Mouse (Mus musculus) gastrocnemius, adult 18-20 months (tissue): ENCODE data around the gene Nap1l1. TPM values are rescaled to one million over a fixed set of nuclear protein-coding genes. Genes with fewer than 3 reads are reported as not detected.
"Not testable (repeated sequence)": the region's sequence is repeated elsewhere in the genome, so short reads cannot be mapped to it uniquely, and the experiment has no call there.

Experiments
- DNase-seq: peaks from one replicate; pipeline ENCODE4 v3.0.0; 2021; ENCODE audit warnings: low spot score
- total RNA-seq, 2 experiments: library from RNA; stranded (reverse); gene quantifications; 2 replicates each; pipeline ENCODE4 v1.2.3; 2021

Nap1l1 gene
- total RNA-seq, 2 experiments from 2014 or later: 63.4 to 69.3 TPM

DNA sequence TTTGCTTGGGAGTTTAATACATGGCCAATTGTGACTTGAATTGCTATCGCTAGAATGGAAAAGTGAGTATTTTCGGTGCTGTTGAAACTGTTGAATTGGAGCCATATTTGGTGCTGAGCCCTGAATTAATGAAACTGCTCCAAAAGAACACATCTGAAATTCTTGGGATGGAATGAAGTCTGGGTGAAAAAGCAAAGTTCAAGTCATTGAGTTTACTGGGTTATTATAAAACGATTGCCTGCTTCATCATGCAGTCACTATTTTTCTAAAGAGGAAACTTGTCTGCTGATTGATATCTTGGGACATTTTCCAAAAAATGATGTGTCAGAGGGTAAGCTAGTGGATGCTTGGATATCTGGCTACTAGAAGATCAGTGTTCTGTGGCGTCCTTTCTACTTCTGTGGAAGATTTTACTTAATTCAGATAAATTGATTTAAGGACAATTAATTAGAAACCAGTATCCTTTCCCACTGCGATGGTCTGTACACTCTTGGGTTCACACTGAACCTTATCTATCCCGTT is 4.0 kb downstream of the Nap1l1 start:
- DNase-seq: no peak

DNA sequence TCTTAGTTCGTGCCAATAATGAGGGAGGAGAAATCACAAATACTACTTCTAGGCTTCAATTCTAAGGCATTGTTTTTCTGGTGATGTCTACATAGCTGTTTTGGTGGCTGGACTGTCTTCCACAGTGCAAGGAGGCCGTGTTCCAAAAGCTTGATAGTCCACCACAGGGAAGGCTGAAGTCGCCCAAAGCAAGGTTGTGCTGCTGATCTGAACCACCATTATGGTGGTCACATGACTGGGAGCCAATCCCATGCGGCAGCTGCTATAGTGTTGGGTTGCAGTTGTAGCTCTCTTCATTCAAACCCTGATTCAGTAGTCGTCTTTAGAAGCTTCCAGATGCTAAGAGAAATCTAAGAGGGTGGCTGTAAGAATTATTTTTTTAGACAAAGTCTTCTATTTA is 6.6 kb downstream of the Nap1l1 start:
- no peak for DNase-seq

DNA sequence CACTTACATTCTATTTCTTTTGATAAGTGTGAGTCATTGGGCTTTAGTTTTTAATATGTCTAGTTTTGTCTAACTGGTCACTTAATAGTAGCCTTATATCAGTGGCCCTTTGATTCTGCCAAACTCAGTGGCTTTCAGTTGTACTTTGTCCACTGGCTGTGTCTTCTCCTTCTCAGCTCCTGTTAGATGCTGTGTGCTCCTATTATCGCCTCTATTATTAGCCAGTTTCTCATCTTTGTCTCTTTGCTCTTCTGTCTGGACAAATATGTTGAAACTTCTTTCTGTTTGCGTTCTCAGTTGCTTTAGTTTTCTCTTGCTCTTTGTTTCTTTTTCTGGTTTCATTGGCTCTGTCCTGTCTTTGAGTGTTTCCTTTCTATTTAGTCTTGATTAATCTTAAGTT is 9.6 kb downstream of the Nap1l1 start:
- no peak for DNase-seq

DNA sequence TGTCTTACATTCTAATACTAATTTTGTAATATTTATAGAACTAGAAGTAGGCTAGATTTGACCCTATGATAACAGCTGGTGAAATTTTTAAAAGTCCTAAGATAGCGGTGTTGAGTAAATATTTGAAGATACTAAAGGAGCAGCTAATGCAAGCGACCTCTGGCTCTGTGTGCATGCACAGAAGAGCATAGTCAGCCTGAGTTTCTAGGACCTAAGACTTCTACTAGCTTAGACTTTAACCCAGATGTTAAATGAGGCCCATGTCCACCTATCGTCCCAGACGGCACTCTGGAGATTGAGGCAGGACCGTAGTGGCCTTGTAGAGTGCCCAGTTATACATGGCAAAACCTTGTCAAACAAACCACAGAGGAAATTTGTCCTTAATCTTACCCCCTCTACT is 11.1 kb downstream of the Nap1l1 start:
- no peak for DNase-seq

DNA sequence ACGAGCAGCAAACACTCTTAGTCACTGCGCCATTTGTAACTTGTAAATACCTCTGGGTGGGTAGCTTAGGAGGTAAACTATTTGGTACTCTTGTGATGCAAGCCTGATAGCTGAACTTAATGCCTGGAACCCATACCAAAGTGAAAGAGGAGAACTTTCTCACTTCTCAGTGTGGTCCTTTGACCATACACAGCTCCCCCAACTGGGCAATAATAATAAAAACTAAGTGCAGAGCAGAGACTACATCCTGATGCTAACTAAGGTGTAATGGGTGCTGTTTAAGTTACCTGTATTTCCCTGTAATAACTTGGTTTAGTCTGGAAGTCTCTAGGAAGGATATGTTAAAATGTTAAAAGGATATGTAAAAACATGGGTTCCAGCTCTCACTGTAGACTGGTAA is 15.8 kb downstream of the Nap1l1 start:
- DNase-seq: no peak

DNA sequence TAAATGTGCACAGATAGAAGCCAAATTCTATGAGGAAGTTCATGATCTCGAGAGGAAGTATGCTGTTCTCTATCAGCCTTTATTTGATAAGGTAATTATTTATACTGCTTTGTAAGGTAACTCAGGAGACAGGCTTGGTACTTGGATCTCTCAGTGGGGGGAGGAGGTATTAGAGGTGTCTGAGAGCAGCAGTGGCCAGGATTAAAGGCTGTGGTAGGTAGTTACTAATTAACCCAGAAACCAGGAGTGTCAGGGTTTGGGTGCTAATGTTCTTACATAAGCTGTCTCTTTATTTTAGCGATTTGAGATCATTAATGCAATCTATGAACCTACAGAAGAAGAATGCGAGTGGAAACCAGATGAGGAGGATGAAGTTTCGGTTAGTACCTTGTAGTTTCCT is 17.1 kb downstream of the Nap1l1 start:
- not testable (repeated sequence) for DNase-seq

DNA sequence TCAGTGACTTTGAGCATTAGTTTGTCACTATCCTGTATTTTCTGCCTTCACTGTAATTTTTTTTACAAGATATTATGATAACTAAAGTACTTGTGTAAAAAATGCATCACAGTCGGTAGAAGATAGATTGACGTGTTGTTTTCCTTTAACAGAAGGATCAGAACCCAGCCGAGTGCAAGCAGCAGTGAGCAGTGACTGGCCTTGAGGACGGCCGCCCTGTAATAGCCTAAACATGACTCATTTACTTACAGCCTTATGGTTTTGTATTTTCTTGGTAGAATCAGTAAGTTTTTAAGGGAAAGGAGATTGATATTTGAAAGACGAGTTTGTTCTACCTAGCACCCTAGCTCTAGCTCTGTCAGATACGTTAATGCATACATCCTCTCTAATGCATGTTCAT is 22.9 kb downstream of the Nap1l1 start:
- DNase-seq: no peak

DNA sequence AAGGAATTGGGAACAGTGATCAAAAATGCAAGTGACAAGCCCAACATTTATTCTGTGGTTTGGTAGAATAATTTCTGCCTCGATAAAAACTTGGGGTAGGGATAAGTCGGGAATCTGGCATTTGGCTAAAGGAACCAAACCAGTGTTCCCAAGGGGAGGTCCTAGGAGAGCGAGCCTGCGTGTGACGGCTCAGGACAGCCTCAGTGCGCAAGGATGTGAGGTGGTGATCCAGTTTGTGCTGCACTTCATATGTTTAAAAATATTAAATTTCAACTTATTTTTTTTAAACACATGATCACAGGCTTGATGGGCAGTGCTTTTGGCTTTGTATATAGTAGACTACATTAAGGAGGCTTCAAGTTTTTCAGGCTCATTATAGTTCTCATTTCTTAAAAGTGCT is 26.9 kb downstream of the Nap1l1 start:
- DNase-seq: no peak

DNA sequence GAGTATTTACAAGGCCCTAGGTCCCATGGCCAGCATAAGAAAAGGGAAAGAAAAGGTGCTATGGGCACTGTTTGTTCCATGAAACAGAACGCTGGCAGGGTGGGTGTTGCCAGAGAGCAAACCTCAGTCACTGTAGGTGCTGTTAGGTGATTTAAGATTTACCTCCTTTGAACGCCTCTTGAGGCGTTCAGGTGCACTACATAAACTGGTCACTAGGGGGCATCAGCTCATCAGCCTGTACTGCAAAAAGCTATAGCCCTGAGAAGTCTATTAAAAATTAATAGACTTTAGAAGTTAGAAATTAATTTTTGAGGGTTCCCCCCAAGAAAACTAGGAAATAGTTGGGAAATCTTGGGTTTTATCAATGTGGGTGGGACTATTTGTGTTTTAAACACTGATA is 30.0 kb downstream of the Nap1l1 start:
- DNase-seq: peak; percentile 80

DNA sequence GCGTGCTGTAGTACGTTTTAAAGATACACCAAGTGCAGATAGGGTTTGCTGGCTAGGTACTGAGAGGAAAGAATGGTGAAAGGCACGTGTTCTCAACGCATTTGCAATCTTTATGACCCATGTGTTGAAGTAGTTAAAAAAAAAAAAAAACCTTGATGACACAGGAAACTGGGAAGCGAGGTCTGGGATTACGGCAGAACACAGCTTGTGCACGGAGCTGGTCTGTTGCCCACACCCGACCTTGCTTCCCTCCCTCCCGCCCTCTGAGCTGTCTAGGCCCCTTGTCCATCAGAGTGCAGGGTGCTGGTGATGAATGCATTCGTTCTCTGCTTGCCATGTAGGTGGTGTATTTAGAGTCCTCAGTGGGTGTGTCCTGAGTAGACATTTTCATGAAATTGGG is 30.7 kb downstream of the Nap1l1 start:
- DNase-seq: no peak

DNA sequence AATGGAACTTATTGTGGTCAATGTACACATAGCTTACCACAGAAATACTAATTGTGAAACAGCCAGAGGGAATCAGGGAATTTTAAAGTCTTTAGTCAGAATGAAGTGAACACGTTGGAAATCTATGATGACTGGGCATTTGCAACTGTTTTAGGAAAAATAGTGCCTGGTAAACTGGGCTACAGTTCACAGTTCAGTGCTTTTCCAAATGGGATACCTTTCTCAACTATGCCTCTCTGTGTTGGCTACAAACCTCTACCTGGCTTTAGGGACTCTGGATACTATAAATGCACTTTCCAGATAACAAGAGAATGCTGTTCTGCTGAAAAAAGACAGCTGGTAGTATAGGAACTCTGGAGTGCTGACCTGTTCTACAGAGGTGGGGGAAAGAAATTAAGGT is 31.6 kb downstream of the Nap1l1 start:
- no peak for DNase-seq

DNA sequence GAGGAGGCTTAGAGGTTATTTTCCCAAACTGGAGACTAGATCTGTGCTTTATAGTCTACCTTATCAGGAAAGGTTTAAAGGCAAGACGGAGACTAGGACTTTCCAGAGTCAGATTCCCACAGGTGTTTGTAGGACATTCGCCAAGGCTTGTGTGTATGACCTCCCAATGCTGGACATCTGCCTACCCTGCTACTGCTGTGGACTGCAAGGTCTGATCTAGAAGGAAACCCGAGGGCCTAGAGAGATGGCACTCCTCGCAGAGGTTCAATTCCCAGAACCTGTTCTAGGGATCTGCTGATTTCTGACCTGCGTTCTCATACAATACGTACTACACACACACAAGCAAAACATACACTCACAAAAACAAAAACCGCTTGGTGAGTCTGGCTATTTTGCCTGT is 32.4 kb downstream of the Nap1l1 start:
- no peak for DNase-seq

DNA sequence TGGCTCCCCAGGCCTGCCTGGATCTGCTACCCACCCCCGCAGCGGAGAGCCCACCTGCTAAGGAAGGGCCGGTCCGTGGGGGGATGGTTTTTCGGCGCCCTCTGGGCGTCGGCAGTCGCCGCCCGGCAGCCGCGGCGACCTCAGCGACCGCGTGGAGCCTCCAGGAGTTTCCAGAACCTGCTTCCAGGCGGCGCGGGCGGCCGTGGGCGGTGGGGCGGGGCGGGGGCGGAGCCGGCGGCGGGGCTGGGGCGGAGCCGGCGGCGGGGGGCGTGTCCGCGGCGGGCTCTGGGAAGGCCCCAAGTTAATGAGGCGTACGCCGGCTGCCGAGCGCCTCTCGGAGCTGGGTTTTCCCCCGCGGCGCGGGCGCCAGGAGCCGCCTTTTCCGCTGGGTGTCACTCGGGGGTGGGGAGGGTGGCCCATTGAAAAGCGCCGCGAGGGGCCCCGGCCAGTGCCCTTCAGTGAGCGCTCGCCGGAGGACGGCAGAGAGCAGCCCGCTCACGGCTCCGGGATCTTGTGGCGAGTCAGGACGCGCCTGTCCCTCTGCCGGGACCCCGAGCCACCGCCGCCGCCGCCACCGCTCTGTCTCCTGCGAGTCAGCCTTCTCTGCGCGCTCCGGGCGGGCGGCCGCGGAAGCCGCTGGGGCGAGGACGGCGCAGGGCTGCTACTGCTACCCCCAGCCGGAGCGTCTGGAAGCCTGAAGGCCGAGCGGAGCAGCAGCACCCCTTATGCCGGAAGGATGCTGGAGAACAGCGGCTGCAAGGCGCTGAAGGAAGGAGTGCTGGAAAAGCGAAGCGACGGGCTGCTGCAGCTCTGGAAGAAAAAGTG is 33.3 kb downstream of the Nap1l1 start, which contains the start of gene Phlda1:
Gene Phlda1 (plus strand): TSS at position 186 of the 825 bp plus-strand sequence.
- DNase-seq: peak; percentile 94

DNA sequence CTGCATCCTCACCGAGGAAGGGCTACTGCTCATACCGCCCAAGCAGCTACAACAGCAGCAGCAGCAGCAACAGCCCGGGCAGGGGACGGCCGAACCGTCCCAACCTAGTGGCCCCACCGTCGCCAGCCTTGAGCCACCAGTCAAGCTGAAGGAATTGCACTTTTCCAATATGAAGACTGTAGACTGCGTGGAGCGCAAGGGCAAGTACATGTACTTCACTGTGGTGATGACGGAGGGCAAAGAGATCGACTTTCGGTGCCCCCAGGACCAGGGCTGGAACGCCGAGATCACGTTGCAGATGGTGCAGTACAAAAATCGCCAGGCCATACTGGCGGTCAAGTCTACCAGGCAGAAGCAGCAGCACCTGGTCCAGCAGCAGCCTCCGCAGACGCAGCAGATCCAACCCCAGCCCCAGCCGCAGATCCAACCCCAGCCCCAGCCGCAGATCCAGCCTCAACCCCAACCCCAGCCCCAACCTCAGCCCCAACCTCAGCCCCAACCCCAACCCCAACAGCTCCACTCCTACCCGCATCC is 34.0 kb downstream of the Nap1l1 start:
- peak; percentile 44 for DNase-seq

DNA sequence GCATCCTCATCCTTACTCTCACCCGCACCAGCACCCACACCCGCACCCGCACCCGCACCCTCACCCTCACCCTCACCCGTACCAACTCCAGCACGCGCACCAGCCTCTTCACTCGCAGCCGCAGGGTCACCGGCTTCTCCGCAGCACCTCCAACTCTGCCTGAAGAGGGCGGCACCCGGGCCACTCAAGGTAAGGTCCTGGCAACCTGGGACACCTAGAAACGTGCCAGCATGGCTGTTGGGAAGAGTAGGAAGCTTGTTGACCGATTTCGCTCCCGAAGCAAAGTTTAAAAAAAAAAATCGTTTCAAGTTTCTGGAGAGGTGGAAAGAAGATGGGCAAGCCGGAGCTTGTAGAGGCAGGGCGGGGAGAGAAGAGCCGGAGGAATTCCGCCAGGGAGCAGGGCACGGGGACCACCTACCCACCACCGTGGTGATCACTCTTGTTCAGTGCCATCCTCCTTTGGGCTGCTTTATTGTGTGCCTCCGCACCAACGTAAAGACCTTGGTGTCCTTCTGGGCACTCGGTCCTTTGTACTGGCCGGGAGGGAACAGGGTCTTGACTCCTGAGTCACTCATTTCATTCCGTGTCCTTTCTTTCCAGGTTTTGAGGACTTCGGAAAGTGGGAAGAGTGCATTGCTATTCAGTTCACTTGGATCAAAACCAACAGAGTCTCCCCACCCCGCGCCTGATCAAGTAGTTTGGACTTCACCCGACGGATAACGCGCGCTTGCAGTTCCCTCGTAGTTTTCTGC is 34.6 kb downstream of the Nap1l1 start:
- DNase-seq: peak; percentile 58

DNA sequence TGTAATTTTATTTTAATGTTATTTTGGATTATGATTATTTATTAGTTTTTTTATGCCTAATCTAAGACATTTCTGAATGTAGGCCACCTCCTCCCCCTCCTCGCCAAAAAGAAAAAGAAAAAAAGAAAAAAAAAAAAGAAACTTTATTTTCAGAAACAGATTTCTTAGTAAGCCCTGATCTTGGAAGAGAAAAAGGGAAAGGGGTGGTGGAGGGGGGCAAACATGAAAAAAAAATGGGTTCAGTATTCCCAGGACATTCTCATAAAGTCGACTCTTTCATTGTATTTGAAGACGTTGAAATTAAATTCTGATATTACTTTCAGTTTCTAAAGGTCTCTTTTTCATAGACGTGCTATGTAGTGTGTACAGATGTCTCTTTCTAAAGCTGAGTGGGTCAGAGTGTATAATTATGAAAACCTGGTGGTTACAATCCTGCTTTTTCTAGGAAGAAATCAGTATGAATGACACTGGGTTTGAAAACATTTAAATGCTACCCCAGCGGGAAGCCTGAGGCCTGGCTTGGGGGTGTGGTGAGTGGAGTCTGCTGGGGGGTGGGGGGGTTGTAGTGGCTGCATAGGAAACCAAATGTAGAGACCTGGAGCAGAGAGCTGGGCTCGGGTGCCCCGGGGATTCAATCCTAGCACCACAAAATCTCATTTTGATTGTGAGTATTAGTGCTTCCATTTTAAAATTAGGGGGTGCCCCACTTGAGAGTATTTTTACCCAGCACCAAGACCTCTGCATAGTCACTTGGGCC is 35.5 kb downstream of the Nap1l1 start:
- no peak for DNase-seq

DNA sequence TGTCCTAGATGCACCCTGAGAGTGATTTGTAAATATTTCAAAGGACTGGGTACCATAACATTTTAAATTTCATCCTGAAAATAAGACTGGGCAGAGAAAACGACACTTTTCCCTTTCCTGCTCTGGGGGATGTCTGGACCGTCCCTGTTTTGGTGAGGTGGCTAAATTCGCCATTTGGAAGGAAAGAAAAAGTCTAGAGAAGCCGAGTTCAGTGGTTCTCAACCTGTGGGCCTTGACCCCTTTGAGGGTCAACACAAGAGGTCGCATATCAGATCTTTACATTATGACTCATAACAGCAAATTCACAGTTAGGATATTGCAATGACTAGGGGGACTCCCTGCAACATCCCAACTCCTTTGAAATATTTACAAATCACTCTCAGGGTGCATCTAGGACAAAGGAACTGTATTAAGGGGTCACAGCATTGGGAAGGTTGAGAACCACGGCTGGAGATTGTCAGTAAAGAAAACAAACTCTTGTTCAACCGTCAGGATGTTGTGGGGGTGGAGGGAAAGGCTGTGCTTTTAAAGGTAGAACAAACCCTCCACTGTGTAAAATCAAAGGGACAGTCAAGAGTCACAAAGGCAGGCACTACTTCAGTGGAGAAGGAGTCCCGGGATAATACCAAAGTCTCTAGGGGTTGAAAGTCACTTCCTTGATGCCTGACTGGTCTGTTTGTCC is 36.2 kb downstream of the Nap1l1 start:
- DNase-seq: no peak

DNA sequence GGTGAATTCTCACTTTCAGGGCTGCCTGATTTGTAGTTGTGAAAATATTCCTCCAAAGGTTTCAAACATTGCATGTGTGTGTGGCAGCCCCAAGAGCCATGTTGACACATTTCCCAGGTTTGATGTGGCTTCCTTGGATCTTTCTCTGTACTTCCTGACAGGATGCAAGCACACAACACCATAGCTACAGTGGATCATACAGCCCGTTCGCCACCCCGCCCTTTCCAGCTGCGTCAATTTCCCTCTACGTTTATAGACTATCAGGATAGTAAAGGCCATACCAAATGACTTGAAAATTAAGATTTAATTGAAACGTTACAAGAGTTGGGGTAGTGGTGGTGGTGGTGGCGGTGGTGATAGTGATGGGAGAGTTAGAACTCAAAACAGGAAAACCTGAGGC is 37.0 kb downstream of the Nap1l1 start:
- DNase-seq: no peak

DNA sequence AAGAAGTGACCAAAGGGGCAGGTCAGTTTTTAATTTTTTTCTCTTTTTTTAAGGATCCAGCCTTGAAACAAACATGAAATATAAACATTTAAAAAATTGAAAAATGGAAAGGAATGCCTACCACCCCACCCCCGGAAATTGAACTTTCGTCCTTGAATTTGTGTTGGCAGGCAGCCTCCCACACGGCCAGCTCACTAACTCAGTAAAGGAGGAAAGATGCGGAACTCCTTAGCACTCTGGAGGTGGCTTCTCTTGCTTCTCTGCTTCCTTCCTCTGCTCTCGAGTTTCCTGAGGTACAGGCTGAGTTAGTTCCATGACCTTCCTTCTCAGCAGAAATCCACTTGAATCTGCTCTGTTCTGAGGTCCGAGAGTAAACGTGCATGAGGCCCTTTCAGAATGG is 37.8 kb downstream of the Nap1l1 start:
- no peak for DNase-seq

DNA sequence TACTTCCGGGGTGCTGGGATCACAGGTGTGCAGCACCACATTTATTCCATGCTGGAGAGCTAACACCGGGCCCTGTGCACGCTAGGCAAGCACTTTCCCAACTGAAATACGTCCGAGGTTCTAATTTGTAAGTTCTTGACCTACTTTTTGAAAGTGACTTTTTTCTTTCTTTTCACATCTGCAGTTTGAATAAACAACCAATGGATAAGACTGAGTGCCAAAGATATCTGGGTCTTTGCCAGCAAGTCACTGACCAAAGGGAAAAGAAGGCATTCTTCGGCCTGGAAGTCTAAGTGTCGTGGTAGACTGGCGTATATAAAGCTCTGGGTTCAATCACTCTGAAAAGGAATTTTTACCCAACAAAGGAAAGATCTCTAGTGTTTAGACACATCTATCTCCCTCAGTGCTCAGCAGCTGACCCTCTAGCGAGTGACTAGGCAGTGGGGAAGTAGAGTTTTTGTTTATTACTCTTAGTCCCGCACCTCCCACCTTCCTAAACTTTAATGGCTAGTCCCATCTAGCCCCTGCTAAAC is 39.1 kb downstream of the Nap1l1 start:
- peak; percentile 64 for DNase-seq
